Mouse (Mus musculus): ENCODE results near the gene Zfp619. TPM values are rescaled to one million over a fixed set of nuclear protein-coding genes. Genes with fewer than 3 reads are reported as not detected.
"Not testable (repeated sequence)": the region's sequence is repeated elsewhere in the genome, so short reads cannot be mapped to it uniquely, and the experiment has no call there.

Gene Zfp619
- 2.9 and 3.0 TPM in 2 replicates for total RNA-seq (2021)
- long read RNA-seq, full-length matches to known transcripts, result 1 of 2 reads
- long read RNA-seq, partial matches to known transcripts, result 0 of 2 reads
- long read RNA-seq, other reads (novel, unspliced or antisense), result 1 of 2 reads

- DNase-seq, result peak; percentile 91
Measured at GRCm38 (mm10) chr7:39517616-39518177, at the start of gene Zfp619. Gene Zfp619, plus strand, starts transcription at chr7:39517766.

GRCm38 (mm10) chr7:39479013-39479412, 38.6 kb upstream of the Zfp619 start:
- no peak for DNase-seq

DNA sequence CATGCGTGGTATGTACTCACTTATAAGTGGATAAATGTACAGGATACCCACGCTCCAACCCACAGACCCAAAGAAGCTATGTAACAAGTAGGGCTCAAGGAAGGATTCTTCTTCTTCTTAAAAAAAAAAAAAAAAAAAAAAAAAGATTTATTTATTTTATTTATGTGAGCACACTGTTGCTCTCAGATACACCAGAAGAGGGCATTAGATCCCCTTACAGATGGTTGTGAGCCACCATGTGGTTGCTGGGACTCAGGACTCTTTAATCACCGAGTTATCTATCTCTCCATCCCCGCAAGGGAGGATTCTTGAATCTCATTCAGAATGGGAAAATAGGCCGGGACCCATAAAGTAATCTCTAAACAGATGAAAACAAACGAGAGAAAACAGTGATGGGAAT, 33.2 kb upstream of the Zfp619 start:
- no peak for DNase-seq

DNA sequence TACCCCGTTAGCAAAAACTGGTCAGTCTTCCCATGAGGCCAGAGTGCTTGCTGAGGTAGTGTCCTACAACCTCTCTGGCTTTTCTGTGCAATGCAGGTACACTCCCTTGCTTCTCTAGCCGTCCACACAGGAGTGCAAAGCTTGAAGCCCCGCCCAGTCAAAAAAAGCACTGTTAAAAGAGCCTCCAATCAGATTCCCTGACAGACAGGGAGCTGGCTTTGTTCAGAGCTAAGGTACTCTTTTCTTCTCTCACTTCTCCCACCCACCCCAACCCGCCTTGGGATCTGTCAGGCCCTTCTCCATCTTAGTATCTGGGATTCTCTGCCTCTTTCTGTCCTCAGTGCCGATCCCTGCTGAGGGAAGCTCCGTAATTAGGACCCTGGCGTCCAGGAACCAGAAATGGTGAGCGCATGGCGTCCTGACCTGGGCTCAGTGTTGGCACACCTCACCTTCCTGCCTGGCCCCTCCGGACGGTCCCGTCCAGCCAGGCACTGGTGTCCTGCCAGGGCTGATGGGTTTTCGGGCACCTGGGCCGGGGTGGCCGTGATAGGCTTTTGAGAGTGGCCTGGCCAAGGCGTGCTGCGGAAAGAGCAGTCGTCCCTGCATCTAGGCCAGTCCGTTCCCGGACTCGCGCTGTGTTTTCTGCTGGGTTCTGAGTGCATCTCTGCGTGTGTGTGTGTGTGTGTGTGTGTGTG, 30.3 kb upstream of the Zfp619 start:
- peak; percentile 5 for DNase-seq

GRCm38 (mm10) chr7:39487854-39488205, 29.7 kb upstream of the Zfp619 start:
- DNase-seq, result no peak

DNA sequence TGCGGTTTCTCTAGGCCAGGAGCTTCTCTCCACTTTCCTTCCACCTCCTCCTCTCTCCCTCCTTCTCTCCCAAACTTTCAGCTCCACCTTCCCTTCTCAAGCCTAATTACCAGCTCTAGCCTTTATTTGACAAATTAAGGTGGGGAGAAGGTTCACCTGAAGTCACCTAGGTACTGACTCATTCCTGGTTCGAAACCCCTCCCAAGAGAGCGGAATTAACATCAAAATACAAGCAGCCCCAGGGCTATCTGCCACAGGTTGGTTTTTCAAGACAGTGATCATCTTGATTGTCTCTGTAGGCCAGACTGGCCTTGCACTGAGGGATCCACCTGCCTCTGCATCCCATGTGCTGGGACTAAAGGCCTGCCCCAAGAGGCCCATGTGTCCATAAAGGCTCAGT, 22.9 kb upstream of the Zfp619 start:
- no peak for DNase-seq

GRCm38 (mm10) chr7:39504100-39504499, 13.5 kb upstream of the Zfp619 start:
- DNase-seq, result no peak

DNA sequence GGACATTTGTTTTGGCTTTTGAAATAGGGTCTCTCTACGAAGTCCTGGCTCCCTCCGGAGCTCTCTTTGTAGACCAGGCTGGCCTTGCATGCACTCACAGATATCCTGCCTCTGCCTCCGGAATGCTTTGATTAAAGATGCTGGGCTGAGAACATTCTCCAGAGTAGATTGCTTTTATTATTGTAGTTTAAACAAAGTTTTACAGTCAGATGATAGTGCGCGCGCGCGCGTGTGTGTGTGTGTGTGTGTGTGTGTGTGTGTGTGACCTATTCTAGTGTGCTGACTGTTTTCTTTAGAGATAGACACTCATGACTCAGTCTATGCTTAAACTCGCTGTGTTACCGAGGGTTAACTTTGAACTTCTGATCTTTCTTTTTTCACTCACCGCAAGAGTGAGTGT, 796 bp downstream of the Zfp619 start:
- DNase-seq, result peak; percentile 7

- DNase-seq, result no peak
Measured at GRCm38 (mm10) chr7:39523703-39524424, 6.3 kb downstream of the Zfp619 start.

GRCm38 (mm10) chr7:39543151-39543550, 25.6 kb downstream of the Zfp619 start:
- no peak for DNase-seq

DNA sequence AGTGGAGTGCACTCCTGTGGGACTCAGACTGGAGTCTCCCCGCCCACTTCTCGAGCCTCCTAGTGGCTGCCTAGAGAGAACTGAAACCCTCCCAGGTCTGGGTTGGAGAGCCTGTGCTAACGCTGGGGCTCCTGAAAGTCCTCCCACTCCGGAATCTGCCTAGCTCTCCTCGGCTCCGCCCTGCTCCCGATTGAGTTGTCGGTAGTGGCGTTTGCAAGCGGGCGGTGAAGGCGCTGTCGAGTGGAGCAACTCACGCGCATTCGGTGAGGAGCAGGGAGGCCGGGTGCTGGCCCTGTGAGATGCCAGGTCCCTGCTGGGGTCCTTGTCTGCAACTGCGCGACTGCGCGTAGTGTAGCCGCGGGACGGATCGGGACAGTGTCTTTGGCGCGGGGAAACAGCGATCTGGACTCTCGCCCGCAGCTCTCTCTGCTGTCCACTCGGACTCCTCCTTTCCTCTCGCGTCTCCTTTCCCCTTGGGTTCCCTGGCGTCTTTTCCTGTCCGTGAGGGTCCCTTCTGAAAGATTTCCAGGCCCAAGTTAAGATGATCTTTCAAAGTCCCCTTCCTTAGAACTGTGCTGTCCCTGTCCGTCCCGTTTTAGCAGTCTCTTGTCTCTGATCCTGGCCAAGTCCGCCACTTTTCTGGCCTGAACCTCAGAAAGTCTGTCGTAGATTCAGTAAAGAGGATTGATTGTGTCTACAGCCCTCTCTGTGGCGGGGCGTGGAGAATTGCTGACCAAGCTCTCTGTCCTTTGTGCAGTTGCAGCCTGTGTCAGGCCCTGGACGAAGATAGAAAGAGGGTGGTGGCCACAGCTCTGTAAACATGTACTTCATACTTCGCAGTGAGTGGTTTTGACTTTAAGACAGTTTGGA, 26.9 kb downstream of the Zfp619 start:
- DNase-seq, result peak; percentile 79

DNA sequence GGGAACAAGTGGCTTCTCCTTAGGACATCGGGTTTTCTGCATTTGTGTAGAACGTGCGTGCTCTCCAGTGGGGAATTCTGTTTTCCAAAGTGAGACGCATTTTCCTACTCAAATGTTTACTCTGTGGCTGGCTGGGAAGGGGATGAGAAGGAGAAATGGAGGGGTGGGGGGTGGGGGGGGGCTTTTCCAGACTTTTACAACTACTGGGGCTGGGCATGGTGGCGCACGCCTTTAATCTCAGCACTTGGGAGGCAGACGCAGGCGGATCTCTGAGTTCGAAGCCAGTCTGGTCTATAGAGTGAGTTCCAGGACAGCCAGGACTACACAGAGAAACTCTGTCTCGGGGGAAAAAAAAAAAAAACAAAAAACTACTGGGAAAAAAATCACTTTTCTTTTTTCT, 27.6 kb downstream of the Zfp619 start:
- DNase-seq, result no peak

GRCm38 (mm10) chr7:39549336-39549735, 31.8 kb downstream of the Zfp619 start:
- DNase-seq, result peak; percentile 26

DNA sequence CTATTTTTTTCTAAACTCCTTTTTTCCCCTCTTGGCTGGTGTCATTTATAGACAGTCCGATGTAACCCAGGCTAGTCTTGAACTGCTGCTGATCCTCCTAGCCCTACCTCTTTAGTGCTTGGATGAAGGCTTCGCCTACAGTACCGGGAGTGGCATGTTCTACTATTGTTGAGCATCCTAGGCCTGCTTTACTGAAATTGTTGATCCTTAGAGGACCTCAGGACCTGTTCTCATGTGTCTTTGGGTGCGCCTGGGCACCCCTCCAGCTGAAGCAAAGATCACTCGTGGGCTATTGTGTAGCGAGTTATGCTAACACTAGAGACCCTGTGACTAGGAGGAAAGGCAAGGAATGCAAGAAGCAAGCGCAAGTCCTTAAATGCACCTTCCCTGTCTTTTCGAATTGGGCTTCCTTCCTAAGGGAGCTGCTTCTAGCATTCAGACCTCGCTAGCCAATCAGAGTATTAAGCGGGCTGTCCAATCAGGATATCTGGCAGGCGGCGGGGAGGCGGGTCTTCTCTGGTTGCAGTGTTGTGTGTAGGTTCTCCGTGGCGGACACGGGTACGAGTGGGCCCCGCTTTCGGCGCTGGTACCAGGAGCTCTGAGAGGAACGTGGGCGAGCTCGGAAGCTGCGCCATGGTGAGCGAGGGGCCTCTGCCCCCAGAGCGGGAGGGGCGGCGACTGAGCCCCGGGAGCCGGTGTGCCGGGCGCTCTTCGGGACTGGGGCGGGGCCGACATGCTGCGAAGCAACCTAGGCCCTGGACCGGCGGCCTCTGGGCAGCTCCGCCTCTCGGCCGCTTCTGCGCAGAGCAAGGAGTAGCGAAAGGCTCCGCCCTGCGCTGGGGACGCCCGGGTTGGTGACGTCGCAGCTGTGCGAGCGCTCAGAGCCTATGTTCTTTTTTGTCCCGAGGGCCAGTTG, 34.7 kb downstream of the Zfp619 start:
- DNase-seq, result peak; percentile 94

- no peak for DNase-seq
Measured at GRCm38 (mm10) chr7:39552993-39553392, 35.4 kb downstream of the Zfp619 start.

DNA sequence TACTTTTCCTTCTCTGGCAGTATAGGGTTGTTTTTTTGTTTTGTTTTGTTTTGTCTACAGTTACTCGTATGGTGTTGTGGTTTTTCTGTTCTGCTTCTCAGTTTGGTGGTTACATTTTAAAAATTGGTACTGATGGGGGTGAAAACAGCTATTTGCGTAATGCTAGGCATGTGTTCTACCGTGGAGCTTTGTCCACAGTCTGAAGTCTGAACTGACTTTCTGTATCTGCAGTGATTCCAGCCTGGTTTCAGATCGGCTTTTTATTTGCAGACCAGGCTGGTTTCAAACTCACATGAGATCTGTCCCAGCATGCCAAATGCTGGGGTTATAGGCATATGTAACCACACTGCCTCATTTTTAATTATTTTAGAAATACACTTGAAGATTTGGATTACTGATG, 36.3 kb downstream of the Zfp619 start:
- DNase-seq, result no peak

- no peak for DNase-seq
Measured at GRCm38 (mm10) chr7:39580066-39580465, 62.5 kb downstream of the Zfp619 start.

GRCm38 (mm10) chr7:39580601-39581000, 63.0 kb downstream of the Zfp619 start:
- no peak for DNase-seq

DNA sequence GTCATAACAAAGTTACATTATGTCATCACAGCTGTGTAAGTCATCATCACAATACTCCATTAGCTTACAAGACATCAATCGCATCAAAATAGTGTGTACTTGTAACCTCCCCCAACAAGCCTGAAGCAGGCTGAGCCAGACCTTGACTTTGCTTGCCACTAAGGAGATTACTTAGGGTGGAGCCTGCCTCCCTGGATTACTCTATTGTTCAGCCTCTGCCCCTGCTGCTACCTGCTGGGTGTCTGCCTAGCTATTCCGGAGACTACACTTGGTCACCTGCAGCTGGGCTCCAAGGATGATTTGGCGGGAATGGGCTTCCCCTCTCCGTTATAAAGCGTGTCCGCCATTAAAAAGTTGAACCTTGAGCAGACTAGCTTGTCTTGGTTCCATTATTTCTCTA, 69.3 kb downstream of the Zfp619 start:
- DNase-seq, result not testable (repeated sequence)

- no peak for DNase-seq
Measured at GRCm38 (mm10) chr7:39588037-39588436, 70.5 kb downstream of the Zfp619 start.

DNA sequence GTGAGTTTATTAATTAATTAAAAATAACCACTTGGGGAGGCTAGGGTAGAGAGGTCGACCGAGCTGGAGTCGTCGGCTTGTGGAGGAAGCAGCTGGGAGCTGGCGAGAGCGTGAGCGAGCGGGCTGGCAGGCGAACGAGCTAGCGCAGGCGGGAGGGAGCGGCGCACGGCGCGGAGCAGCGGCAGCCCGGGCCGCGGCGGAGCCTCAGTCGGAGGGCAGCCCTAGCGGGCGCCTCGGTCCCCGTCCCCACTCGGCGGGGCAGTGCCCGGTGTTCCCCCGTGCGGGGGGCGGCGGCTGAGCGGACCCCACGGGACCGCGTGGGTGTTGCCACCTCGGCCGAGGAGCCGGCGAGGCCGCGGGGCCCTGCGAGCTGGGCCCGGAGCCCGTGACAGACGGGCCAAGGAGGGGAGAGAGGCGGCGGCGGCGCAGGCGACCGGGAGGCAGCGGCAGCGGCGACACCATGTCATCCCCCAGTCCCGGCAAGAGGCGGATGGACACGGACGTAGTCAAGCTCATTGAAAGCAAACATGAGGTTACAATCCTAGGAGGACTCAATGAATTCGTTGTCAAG, 71.0 kb downstream of the Zfp619 start:
- DNase-seq, result peak; percentile 25
